Mouse (Mus musculus): ENCODE results near the gene Pitpnc1. TPM values are rescaled to one million over a fixed set of nuclear protein-coding genes. Genes with fewer than 3 reads are reported as not detected.

Gene Pitpnc1
- polyA plus RNA-seq, 1 experiment from 2014 or later, result 32.1 TPM

- Histone ChIP-seq H3K9me3 (no peaks in the 10 kb centered on the region), H3K9ac (no peak overlapping the region), H3K27ac (no peak overlapping the region), H3K4me3 (no peak overlapping the region), H3K4me2 (no peak overlapping the region), H3K27me3 (no peaks in the 10 kb centered on the region), H3K4me1 (no peaks in the 10 kb centered on the region), H3K36me3 (peaks cover 18% of the 10 kb centered on the region)
- ATAC-seq (ENCODE audit: insufficient number of reproducible peaks, insufficient read depth, low FRiP score, low TSS enrichment, low read depth), result no peak
- 89% methylated on average over 4 of the region's 4 CpGs for WGBS
These were observed 233.0 kb downstream of the Pitpnc1 start for GRCm38 (mm10) chr11:107237532-107237931.

- no peak overlapping the region for H3K4me2 ChIP-seq
- H3K9ac ChIP-seq, result no peak overlapping the region
- H3K4me1 ChIP-seq, result no peaks in the 10 kb centered on the region
- ATAC-seq (ENCODE audit: insufficient number of reproducible peaks, insufficient read depth, low FRiP score, low TSS enrichment, low read depth), result no peak
- H3K27me3 ChIP-seq, result no peaks in the 10 kb centered on the region
- no peak overlapping the region for H3K4me3 ChIP-seq
- H3K36me3 ChIP-seq, result peaks cover 34% of the 10 kb centered on the region
- peaks cover 2% of the 10 kb centered on the region; the same call in 1 of the 2 replicates for H3K9me3 ChIP-seq
- WGBS, result 92% methylated on average over 5 of the region's 5 CpGs
- no peak overlapping the region for H3K27ac ChIP-seq
These were observed 237.1 kb downstream of the Pitpnc1 start for GRCm38 (mm10) chr11:107233252-107233890.

- H3K4me2 ChIP-seq, result no peak overlapping the region
- H3K4me3 ChIP-seq, result no peak overlapping the region
- WGBS, result 76% methylated on average over 10 of the region's 10 CpGs
- no peak overlapping the region for H3K27ac ChIP-seq
- H3K9me3 ChIP-seq, result peaks cover 8% of the 10 kb centered on the region; the same call in 1 of the 2 replicates
- H3K4me1 ChIP-seq, result no peaks in the 10 kb centered on the region
- no peak overlapping the region for H3K9ac ChIP-seq
- ATAC-seq (ENCODE audit: insufficient number of reproducible peaks, insufficient read depth, low FRiP score, low TSS enrichment, low read depth), result no peak
- H3K36me3 ChIP-seq, result peaks cover 45% of the 10 kb centered on the region
- no peaks in the 10 kb centered on the region for H3K27me3 ChIP-seq
These were observed 240.4 kb downstream of the Pitpnc1 start for GRCm38 (mm10) chr11:107230128-107230527.

- WGBS, result 76% methylated on average over 1 of the region's 1 CpGs
These were observed 244.1 kb downstream of the Pitpnc1 start for GRCm38 (mm10) chr11:107226431-107226830.

GRCm38 (mm10) chr11:107226013-107226412 lies 244.5 kb downstream of the Pitpnc1 start:
- Histone ChIP-seq H3K27me3 (no peaks in the 10 kb centered on the region), H3K9me3 (peaks cover 8% of the 10 kb centered on the region; the same call in 1 of the 2 replicates), H3K4me2 (no peak overlapping the region), H3K9ac (no peak overlapping the region), H3K4me3 (no peak overlapping the region), H3K27ac (no peak overlapping the region), H3K36me3 (peaks cover 20% of the 10 kb centered on the region), H3K4me1 (peaks cover 14% of the 10 kb centered on the region)
- ATAC-seq (ENCODE audit: insufficient number of reproducible peaks, insufficient read depth, low FRiP score, low TSS enrichment, low read depth), result no peak
- 92% methylated on average over 10 of the region's 10 CpGs for WGBS

More at GRCm38 (mm10) chr11:107226431-107226830, 244.1 kb downstream of the Pitpnc1 start:
- Histone ChIP-seq H3K27ac (no peak overlapping the region), H3K36me3 (peaks cover 24% of the 10 kb centered on the region), H3K9me3 (peaks cover 8% of the 10 kb centered on the region; the same call in 1 of the 2 replicates), H3K4me1 (peaks cover 14% of the 10 kb centered on the region), H3K4me3 (no peak overlapping the region), H3K9ac (no peak overlapping the region), H3K27me3 (no peaks in the 10 kb centered on the region), H3K4me2 (no peak overlapping the region)
- ATAC-seq (ENCODE audit: insufficient number of reproducible peaks, insufficient read depth, low FRiP score, low TSS enrichment, low read depth), result no peak

- ATAC-seq (ENCODE audit: insufficient number of reproducible peaks, insufficient read depth, low FRiP score, low TSS enrichment, low read depth), result no peak
- no peak overlapping the region for H3K9ac ChIP-seq
- H3K4me3 ChIP-seq, result no peak overlapping the region
- peaks cover 8% of the 10 kb centered on the region; the same call in 1 of the 2 replicates for H3K9me3 ChIP-seq
- H3K36me3 ChIP-seq, result peaks cover 20% of the 10 kb centered on the region
- 81% methylated on average over 5 of the region's 5 CpGs for whole genome bisulfite sequencing
- peaks cover 14% of the 10 kb centered on the region for H3K4me1 ChIP-seq
- H3K27me3 ChIP-seq, result no peaks in the 10 kb centered on the region
- no peak overlapping the region for H3K27ac ChIP-seq
- no peak overlapping the region for H3K4me2 ChIP-seq
These were observed 245.2 kb downstream of the Pitpnc1 start for GRCm38 (mm10) chr11:107225301-107225700.

GRCm38 (mm10) chr11:107223667-107224214 lies 246.8 kb downstream of the Pitpnc1 start:
- Histone ChIP-seq H3K9me3 (peaks cover 8% of the 10 kb centered on the region; the same call in 1 of the 2 replicates), H3K9ac (no peak overlapping the region), H3K4me1 (peaks cover 14% of the 10 kb centered on the region), H3K27ac (peak overlapping the region; percentile 33; the same call in 1 of the 2 replicates), H3K27me3 (no peaks in the 10 kb centered on the region), H3K36me3 (peaks cover 24% of the 10 kb centered on the region), H3K4me2 (no peak overlapping the region), H3K4me3 (no peak overlapping the region)
- WGBS, result 23% methylated on average over 8 of the region's 8 CpGs
- ATAC-seq (ENCODE audit: insufficient number of reproducible peaks, insufficient read depth, low FRiP score, low TSS enrichment, low read depth), result peak; percentile 52

- H3K4me3 ChIP-seq, result no peak overlapping the region
- peak overlapping the region; percentile 33; the same call in 1 of the 2 replicates for H3K27ac ChIP-seq
- H3K4me1 ChIP-seq, result peaks cover 14% of the 10 kb centered on the region
- H3K27me3 ChIP-seq, result no peaks in the 10 kb centered on the region
- no peak overlapping the region for H3K4me2 ChIP-seq
- H3K36me3 ChIP-seq, result peaks cover 19% of the 10 kb centered on the region
- no peak for ATAC-seq (ENCODE audit: insufficient number of reproducible peaks, insufficient read depth, low FRiP score, low TSS enrichment, low read depth)
- H3K9ac ChIP-seq, result no peak overlapping the region
- WGBS, result 31% methylated on average over 1 of the region's 1 CpGs
- peaks cover 4% of the 10 kb centered on the region; the same call in 1 of the 2 replicates for H3K9me3 ChIP-seq
These were observed 247.3 kb downstream of the Pitpnc1 start for GRCm38 (mm10) chr11:107223169-107223561.

GRCm38 (mm10) chr11:107222531-107223168 lies 247.8 kb downstream of the Pitpnc1 start:
- Histone ChIP-seq H3K9ac (no peak overlapping the region), H3K4me1 (peaks cover 14% of the 10 kb centered on the region), H3K4me3 (no peak overlapping the region), H3K9me3 (no peaks in the 10 kb centered on the region), H3K27ac (peak overlapping the region; percentile 44; the same call in 1 of the 2 replicates), H3K36me3 (peaks cover 14% of the 10 kb centered on the region), H3K4me2 (no peak overlapping the region), H3K27me3 (no peaks in the 10 kb centered on the region)
- no peak for ATAC-seq (ENCODE audit: insufficient number of reproducible peaks, insufficient read depth, low FRiP score, low TSS enrichment, low read depth)
- 53% methylated on average over 12 of the region's 12 CpGs for WGBS

GRCm38 (mm10) chr11:107215111-107215510 lies 255.4 kb downstream of the Pitpnc1 start:
- ATAC-seq (ENCODE audit: insufficient number of reproducible peaks, insufficient read depth, low FRiP score, low TSS enrichment, low read depth), result no peak
- 88% methylated on average over 9 of the region's 9 CpGs for WGBS
- H3K27ac ChIP-seq, result no peak overlapping the region
- no peak overlapping the region for H3K4me2 ChIP-seq
- H3K36me3 ChIP-seq, result peaks cover 18% of the 10 kb centered on the region
- no peak overlapping the region for H3K9ac ChIP-seq
- H3K27me3 ChIP-seq, result no peaks in the 10 kb centered on the region
- H3K4me1 ChIP-seq, result no peaks in the 10 kb centered on the region
- H3K4me3 ChIP-seq, result no peak overlapping the region
- H3K9me3 ChIP-seq, result no peaks in the 10 kb centered on the region

- Histone ChIP-seq H3K36me3 (peaks cover 15% of the 10 kb centered on the region), H3K27ac (no peak overlapping the region), H3K4me2 (no peak overlapping the region), H3K4me1 (no peaks in the 10 kb centered on the region), H3K9ac (no peak overlapping the region), H3K4me3 (no peak overlapping the region), H3K9me3 (no peaks in the 10 kb centered on the region), H3K27me3 (no peaks in the 10 kb centered on the region)
- no peak for ATAC-seq (ENCODE audit: insufficient number of reproducible peaks, insufficient read depth, low FRiP score, low TSS enrichment, low read depth)
- 70% methylated on average over 5 of the region's 5 CpGs for WGBS
These were observed 256.8 kb downstream of the Pitpnc1 start for GRCm38 (mm10) chr11:107213745-107214144.

Data from embryonic facial prominence, embryonic 13.5 days (tissue).